Mouse (Mus musculus): ENCODE data around the gene 2410131K14Rik.

DNA sequence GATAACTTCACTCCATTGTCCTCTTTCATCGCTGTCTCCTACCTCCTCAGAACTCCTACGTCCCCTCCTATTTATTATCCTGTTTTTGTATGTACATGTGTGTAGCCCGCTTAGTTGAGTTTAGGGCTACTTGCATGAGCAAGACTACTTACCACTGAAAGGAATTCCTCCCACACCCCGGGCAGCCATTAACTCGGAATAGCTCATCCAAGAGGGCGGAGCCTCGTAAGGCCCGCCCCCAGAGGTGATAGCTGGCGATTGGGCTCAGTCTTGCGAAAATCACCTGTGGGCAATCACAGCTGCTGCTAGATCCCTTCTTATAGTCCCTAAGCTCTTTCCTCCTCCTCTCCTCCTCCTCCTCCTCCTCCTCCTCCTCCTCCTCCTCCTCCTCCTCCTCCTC lies 66.2 kb downstream of the 2410131K14Rik start:
- TF ChIP-seq CTCF (IDR thresholded peaks at IDR 0.05; ENCODE audit: borderline replicate concordance, insufficient read depth, low read length) (no peak), POLR2A (IDR thresholded peaks at IDR 0.05; ENCODE audit: low read depth, low read length) (no peak)
